Mouse (Mus musculus) MN1 (cell line): ENCODE results near the gene Smad6.

Experiments used
- DNase-seq: peaks from one replicate; pipeline ENCODE4 v3.0.0-alpha.2; 2016; ENCODE audit warnings: low spot score

Smad6 gene

GRCm38 (mm10) chr9:64021853-64022561 is at the start of gene Smad6:
Gene Smad6, minus strand, starts transcription at chr9:64022059.
- DNase-seq: peak; percentile 88

- DNase-seq: no peak
Measured at GRCm38 (mm10) chr9:64070674-64071073, 48.8 kb upstream of the Smad6 start.

DNA sequence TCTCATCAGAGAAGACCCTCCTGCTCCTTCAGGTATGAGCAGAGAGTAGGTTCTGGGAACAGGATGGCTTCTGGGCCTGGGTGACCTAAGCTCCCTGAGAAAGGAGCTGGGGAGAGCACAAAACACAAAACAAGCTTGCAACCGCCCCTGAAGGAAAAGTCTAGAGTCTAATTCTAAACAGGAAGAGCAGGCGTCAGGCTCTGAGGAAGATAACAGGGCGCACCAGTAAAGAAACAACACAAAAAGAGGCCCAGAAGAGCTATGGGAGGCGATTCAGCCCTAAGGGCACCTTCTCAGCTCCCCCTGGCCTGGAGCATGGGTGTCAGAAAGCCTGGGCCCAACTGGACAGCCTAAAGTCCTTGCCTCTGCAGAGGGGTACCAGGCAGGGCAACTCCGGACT is 47.3 kb upstream of the Smad6 start:
- DNase-seq: no peak

GRCm38 (mm10) chr9:64068571-64068970 is 46.7 kb upstream of the Smad6 start:
- no peak for DNase-seq

DNA sequence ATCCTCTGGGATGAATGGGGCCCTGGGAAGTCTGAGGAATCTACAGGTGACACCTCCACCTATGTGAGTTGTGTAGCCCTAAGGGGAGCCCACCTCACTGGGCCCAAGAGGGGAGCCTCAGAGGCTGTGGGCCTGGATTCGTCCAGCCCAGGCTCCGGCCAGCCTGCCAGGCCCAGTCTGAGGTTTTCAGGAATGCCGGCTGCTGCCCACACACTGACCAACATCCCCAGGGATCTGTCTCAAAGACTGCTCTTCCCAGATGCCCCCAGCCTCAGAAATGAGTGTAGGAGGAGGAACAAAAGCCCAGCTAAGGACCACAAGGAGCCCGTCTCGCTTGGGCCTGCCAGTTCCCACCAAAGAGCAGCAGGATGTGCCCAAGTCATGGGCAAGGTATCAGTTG is 45.9 kb upstream of the Smad6 start:
- DNase-seq: peak; percentile 51

DNA sequence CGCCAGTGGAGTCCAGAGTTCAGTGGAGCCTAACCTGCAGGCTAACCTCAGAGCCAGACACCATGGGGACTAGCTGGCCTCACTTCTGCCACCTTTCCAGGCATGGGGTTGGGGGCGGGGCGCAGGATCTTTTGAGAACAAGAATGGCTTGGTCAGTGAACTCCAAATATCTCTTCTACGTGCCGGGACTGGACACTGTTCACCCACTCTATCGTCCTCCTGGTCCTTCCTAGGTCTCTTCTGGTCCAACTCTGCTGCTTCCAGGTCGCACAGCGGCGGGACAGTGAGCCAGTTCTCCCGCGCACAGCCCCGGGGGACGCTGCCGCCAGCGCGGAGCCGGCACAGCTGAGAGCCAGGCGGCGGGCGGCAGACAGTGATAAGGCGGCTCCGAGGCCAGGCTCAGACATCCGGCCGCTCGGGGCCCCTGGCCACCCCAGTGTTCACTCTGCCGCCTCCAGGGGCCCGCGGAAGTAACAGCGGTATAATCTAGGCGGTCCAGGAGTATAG is 38.2 kb upstream of the Smad6 start:
- DNase-seq: peak; percentile 32

GRCm38 (mm10) chr9:64057903-64058650 is 36.2 kb upstream of the Smad6 start:
- DNase-seq: no peak

GRCm38 (mm10) chr9:64055162-64055561 is 33.3 kb upstream of the Smad6 start:
- no peak for DNase-seq

GRCm38 (mm10) chr9:64053786-64054185 is 31.9 kb upstream of the Smad6 start:
- no peak for DNase-seq

DNA sequence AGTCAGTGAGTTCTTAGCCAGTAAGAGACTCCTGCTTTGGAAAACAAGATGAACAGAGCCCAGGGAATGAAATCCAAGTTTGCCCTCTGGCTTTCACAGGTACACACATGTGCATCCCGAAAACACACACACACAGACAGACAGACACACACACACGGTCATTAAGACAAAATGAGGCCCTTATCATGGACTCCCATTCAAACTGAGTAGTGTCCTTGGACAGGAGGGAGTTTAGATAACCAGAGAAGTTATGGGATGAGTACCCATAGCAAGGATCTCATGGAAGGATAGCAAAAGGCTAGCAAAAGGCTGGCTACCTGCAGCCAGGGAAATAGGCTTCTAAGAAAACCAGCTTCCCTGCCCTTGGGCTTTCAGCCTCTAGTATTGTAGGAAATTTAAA is 29.4 kb upstream of the Smad6 start:
- DNase-seq: no peak

- peak; percentile 75 for DNase-seq
Measured at GRCm38 (mm10) chr9:64050513-64051065, 28.7 kb upstream of the Smad6 start.

DNA sequence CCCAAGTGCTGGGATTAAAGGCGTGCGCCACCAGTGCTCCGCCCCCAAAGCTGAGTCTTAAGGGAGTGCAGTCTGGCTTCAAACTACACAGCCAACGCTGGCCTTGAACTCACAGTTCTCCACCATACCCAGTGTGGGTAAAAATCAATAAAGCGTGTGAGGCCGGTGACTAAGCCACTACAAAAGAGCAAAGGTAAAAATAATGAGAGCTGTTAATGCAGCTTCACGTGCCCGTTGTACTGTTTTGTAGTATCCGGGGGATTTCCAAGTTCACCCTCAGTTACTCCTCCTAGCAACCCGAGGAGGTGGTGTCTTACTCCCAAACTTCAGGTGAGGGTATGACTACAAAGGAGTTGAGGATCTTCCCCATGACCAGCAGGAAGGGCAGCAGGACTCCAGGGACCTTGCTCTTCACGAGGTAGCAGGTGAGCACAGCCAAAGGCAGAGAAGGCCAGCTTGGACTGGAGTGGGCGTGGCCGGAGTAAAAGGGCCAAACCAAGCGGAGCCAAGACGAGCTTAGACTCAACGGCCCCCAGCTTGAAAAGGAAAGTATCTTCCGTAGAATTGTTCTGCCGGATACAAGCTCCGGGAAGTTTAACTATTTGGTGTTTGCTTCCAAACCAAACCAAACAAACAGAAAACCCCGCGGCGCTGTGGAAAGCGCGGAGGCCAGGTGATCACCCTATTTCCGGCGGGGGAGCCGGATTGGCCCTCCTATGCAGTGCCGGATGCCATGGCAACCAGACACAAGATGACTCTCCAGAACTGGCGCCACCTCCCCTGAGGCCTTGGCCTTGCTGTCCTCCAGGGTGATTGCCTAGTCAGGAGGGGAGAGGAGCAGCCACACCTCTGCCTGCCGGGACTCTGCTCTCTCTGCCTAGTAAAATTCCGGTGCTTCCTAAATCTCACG is 27.9 kb upstream of the Smad6 start:
- peak; percentile 91 for DNase-seq

DNA sequence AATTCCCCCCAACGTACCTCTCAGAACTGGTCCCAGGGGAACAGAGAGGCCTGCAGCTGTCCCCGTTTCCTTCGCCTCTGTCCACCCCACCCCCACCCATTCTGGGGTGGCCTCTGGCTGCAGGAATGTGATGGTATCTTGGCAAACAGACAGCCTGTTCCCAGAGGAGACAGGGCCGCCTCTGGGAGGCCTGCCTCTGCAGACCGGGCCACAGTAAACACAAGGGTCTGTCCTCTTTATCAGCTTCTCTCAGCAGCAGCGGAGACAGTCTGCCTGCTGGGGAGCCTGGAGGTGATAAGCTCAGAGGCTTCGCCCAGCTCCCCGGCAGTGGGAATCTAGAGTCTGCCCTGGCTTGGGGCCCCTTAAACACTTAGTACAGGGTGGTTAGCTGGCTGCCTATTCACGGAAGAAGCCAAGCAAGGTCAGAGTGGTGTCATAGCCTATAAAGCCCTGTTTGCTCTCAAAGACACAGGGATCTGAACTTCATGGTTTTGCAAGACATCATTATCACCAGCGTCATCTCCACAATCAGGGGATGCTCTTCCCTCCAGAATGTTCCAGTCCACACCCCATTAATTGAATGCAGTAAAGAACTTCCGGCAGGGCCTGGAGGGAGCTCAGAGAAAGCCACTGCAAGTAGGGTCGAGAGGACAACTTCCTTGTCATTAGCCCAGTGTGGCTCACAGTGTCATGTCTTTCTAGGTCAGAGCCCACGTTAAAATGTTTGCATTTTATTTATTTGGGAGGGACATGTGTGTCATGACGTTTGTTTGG is 23.4 kb upstream of the Smad6 start:
- DNase-seq: peak; percentile 67

GRCm38 (mm10) chr9:64044343-64044742 is 22.5 kb upstream of the Smad6 start:
- no peak for DNase-seq

- DNase-seq: no peak
Measured at GRCm38 (mm10) chr9:64042911-64043310, 21.1 kb upstream of the Smad6 start.

- DNase-seq: no peak
Measured at GRCm38 (mm10) chr9:64042216-64042615, 20.4 kb upstream of the Smad6 start.

- no peak for DNase-seq
Measured at GRCm38 (mm10) chr9:64029908-64030631, 8.2 kb upstream of the Smad6 start.

- DNase-seq: peak; percentile 36
Measured at GRCm38 (mm10) chr9:64025565-64025964, 3.7 kb upstream of the Smad6 start.

GRCm38 (mm10) chr9:64024976-64025375 is 3.1 kb upstream of the Smad6 start:
- peak; percentile 53 for DNase-seq

DNA sequence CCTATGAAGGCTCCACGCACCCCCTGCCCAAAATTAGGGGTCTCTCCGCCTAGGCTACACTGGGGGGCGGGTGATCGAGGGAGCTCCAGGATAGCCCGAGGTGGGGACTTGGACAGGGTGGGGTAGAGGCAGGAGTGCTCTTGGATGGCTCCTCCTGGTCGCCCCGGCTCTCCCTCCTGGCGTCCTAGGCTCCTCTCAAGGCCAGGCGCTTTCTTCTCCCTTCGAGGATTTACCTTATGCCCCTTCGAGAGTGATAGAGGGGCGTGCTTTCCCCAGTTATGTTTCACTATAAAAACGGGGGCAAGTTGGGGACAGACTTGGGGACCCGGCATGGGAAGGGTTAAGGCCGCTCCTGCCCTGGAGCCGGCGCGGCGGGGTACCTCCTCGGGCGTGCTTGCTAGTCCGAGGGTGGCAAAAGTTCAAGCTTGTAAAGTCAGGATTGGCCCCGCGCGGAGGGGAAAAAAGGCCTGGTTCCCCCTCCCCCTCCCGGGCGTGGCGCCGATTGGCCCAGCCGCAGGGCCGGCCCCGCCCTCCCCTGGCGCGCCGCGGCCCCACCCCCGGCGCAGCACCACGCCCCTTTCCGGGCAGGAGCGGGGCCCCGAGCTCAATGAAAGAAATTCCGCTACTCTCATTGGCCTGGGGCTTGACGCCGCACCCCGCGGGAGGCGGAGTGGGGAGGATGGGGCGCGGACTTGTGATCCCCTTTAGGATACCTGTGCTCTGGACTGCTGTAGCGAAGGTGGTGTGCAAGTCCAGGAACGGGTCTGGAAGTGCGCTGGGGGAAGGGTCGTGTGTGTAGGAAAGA is 905 bp upstream of the Smad6 start:
- DNase-seq: peak; percentile 93
